Mouse (Mus musculus): ENCODE data around the gene Bpifb6. TPM values are rescaled to one million over a fixed set of nuclear protein-coding genes. Genes with fewer than 3 reads are reported as not detected.

Bpifb6 gene
- polyA plus RNA-seq (2015; fragmentation: Nextera tagmentation; extraction: Ambion mirVana): not detected in 2 replicates

DNA sequence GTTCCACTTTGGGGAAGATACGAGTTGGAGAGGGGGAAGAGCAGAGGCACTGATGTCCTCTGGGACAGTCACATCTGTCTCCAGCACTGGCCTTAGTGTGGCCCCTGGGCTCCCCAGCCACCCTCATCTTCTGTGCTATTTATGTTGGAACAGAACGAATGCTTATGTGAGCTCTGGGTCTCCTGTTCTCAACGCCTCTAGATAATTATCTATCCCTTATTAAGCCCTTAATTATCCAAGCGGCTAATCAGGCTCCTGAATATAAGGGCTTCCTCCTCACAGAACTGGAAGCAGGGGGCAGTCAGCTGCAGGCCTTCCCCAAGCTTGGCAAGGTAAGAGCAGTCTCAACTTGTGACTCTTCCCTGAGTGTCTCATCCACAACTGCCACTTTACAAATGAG is at the start of gene Bpifb6:
Gene Bpifb6 (plus strand): TSS at position 301 of the 400 bp plus-strand sequence.
- Histone ChIP-seq H3K4me3 (ENCODE audit: low read length) (no peak within 1 kb of the TSS), H3K4me2 (ENCODE audit: low read length) (no peak within 1 kb of the TSS), H3K36me3 (ENCODE audit: control insufficient read depth, insufficient read depth, low read length) (no peaks in the 10 kb centered on the region), H3K9me3 (ENCODE audit: control insufficient read depth, low read length) (no peaks in the 10 kb centered on the region), H3K27ac (ENCODE audit: low read depth, low read length) (no peak within 1 kb of the TSS), H3K27me3 (replicated peaks; ENCODE audit: control insufficient read depth, insufficient read depth, low read length) (no peaks in the 10 kb centered on the region), H3K9ac (ENCODE audit: low read depth, low read length) (no peak within 1 kb of the TSS), H3K4me1 (ENCODE audit: control insufficient read depth, insufficient read depth, low read depth, low read length) (no peaks in the 10 kb centered on the region)
- 71% methylated on average over 4 of the region's 4 CpGs for WGBS
- ATAC-seq: no peak

DNA sequence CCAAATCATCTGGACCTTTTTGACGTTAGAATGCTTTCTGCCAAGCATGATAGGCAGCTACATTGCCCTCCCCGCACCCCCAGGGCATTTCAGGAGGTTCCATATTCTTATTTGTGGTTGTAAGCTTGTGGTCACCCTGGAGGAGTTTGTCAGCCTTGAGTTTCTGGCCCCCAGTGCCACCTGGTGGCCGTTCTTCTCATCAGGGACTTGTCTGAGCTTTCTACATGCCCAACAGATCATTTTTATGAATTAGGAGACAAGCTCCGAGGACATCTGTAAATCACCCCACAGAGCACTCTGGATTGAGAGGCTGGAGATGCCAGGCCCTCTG is 49.2 kb upstream of the Bpifb6 start:
- Histone ChIP-seq H3K4me2 (ENCODE audit: low read length) (no peak overlapping the region), H3K9ac (ENCODE audit: low read depth, low read length) (no peak overlapping the region), H3K27me3 (replicated peaks; ENCODE audit: control insufficient read depth, insufficient read depth, low read length) (no peaks in the 10 kb centered on the region), H3K4me1 (ENCODE audit: control insufficient read depth, insufficient read depth, low read depth, low read length) (no peaks in the 10 kb centered on the region), H3K36me3 (ENCODE audit: control insufficient read depth, insufficient read depth, low read length) (no peaks in the 10 kb centered on the region), H3K4me3 (ENCODE audit: low read length) (no peak overlapping the region), H3K9me3 (ENCODE audit: control insufficient read depth, low read length) (no peaks in the 10 kb centered on the region), H3K27ac (ENCODE audit: low read depth, low read length) (no peak overlapping the region)
- ATAC-seq: no peak
- 53% methylated on average over 4 of the region's 4 CpGs for WGBS

DNA sequence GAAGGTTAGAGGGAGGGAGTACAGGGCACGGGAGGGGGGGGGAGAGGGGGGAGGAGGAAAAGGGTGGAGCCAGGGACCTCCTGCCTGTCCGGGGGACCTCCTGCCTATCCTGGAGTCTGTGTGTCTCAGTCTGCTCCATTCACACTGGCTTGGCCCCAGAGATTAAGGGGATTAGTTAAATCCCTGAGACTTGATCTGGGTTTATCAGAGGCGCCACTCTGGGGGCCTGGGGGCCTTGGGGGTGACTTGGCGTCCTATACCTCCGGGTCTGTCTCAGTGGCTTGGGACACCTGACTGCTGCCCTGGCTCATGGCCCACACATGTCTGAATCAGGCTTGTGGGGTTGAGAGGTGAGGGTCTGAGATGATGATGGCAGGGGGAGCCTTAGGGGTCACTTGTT is 46.6 kb upstream of the Bpifb6 start:
- 21% methylated on average over 5 of the region's 5 CpGs for WGBS
- Histone ChIP-seq H3K4me1 (ENCODE audit: control insufficient read depth, insufficient read depth, low read depth, low read length) (no peaks in the 10 kb centered on the region), H3K4me2 (ENCODE audit: low read length) (no peak overlapping the region), H3K9ac (ENCODE audit: low read depth, low read length) (no peak overlapping the region), H3K9me3 (ENCODE audit: control insufficient read depth, low read length) (no peaks in the 10 kb centered on the region), H3K36me3 (ENCODE audit: control insufficient read depth, insufficient read depth, low read length) (no peaks in the 10 kb centered on the region), H3K27ac (ENCODE audit: low read depth, low read length) (no peak overlapping the region), H3K4me3 (ENCODE audit: low read length) (no peak overlapping the region), H3K27me3 (replicated peaks; ENCODE audit: control insufficient read depth, insufficient read depth, low read length) (no peaks in the 10 kb centered on the region)
- ATAC-seq: no peak

GRCm38 (mm10) chr2:153859581-153859980 is 40.6 kb upstream of the Bpifb6 start:
- Histone ChIP-seq H3K4me2 (ENCODE audit: low read length) (no peak overlapping the region), H3K4me3 (ENCODE audit: low read length) (no peak overlapping the region), H3K4me1 (ENCODE audit: control insufficient read depth, insufficient read depth, low read depth, low read length) (no peaks in the 10 kb centered on the region), H3K27me3 (replicated peaks; ENCODE audit: control insufficient read depth, insufficient read depth, low read length) (no peaks in the 10 kb centered on the region), H3K9me3 (ENCODE audit: control insufficient read depth, low read length) (no peaks in the 10 kb centered on the region), H3K36me3 (ENCODE audit: control insufficient read depth, insufficient read depth, low read length) (no peaks in the 10 kb centered on the region), H3K9ac (ENCODE audit: low read depth, low read length) (no peak overlapping the region), H3K27ac (ENCODE audit: low read depth, low read length) (no peak overlapping the region)
- WGBS: 89% methylated on average over 2 of the region's 2 CpGs
- ATAC-seq: no peak

- no peak overlapping the region for H3K4me2 ChIP-seq (ENCODE audit: low read length)
- ATAC-seq: no peak
- no peaks in the 10 kb centered on the region for H3K36me3 ChIP-seq (ENCODE audit: control insufficient read depth, insufficient read depth, low read length)
- H3K4me1 ChIP-seq (ENCODE audit: control insufficient read depth, insufficient read depth, low read depth, low read length): no peaks in the 10 kb centered on the region
- no peak overlapping the region for H3K4me3 ChIP-seq (ENCODE audit: low read length)
- H3K9me3 ChIP-seq (ENCODE audit: control insufficient read depth, low read length): peaks cover 2% of the 10 kb centered on the region; the same call in 1 of the 2 replicates
- 89% methylated on average over 11 of the region's 11 CpGs for WGBS
- H3K27ac ChIP-seq (ENCODE audit: low read depth, low read length): no peak overlapping the region
- H3K9ac ChIP-seq (ENCODE audit: low read depth, low read length): no peak overlapping the region
- no peaks in the 10 kb centered on the region for H3K27me3 ChIP-seq (replicated peaks; ENCODE audit: control insufficient read depth, insufficient read depth, low read length)
Observed at GRCm38 (mm10) chr2:153860315-153860714, 39.9 kb upstream of the Bpifb6 start.

GRCm38 (mm10) chr2:153860715-153861114 is 39.5 kb upstream of the Bpifb6 start:
- Histone ChIP-seq H3K4me2 (ENCODE audit: low read length) (no peak overlapping the region), H3K27ac (ENCODE audit: low read depth, low read length) (no peak overlapping the region), H3K4me1 (ENCODE audit: control insufficient read depth, insufficient read depth, low read depth, low read length) (no peaks in the 10 kb centered on the region), H3K9ac (ENCODE audit: low read depth, low read length) (no peak overlapping the region), H3K36me3 (ENCODE audit: control insufficient read depth, insufficient read depth, low read length) (no peaks in the 10 kb centered on the region), H3K4me3 (ENCODE audit: low read length) (no peak overlapping the region), H3K27me3 (replicated peaks; ENCODE audit: control insufficient read depth, insufficient read depth, low read length) (no peaks in the 10 kb centered on the region), H3K9me3 (ENCODE audit: control insufficient read depth, low read length) (peaks cover 2% of the 10 kb centered on the region; the same call in 1 of the 2 replicates)
- WGBS: 71% methylated on average over 3 of the region's 3 CpGs
- ATAC-seq: no peak

- ATAC-seq: no peak
- Histone ChIP-seq H3K4me1 (ENCODE audit: control insufficient read depth, insufficient read depth, low read depth, low read length) (no peaks in the 10 kb centered on the region), H3K9ac (ENCODE audit: low read depth, low read length) (no peak overlapping the region), H3K27me3 (replicated peaks; ENCODE audit: control insufficient read depth, insufficient read depth, low read length) (no peaks in the 10 kb centered on the region), H3K4me2 (ENCODE audit: low read length) (no peak overlapping the region), H3K9me3 (ENCODE audit: control insufficient read depth, low read length) (peaks cover 2% of the 10 kb centered on the region; the same call in 1 of the 2 replicates), H3K27ac (ENCODE audit: low read depth, low read length) (no peak overlapping the region), H3K36me3 (ENCODE audit: control insufficient read depth, insufficient read depth, low read length) (no peaks in the 10 kb centered on the region), H3K4me3 (ENCODE audit: low read length) (no peak overlapping the region)
- 70% methylated on average over 3 of the region's 3 CpGs for WGBS
Observed at GRCm38 (mm10) chr2:153861960-153862359, 38.2 kb upstream of the Bpifb6 start.

DNA sequence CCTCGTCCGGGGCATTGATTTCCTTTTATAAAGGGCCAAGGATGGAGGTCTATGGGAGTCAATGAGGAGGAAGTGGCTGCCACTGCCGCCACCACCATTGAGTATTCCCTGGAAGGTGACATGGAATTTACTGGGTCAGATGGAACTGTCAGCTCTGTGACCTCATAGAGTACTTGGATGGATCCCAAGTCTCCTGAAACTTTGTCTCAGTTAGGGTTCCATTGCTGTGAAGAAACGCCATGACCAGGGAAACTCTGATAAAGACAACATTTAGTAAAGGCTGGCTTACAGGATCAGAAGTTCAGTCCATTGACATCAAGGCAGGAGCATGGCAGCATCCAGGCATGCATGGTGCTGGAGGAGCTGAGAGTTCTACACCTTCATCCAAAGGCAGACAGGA is 29.2 kb upstream of the Bpifb6 start, which contains the start of gene Sun5:
Gene Sun5 (minus strand): TSS at position 101 of the 400 bp plus-strand sequence.
- no peak within 1 kb of the TSS for H3K4me2 ChIP-seq (ENCODE audit: low read length)
- no peak for ATAC-seq
- 85% methylated on average over 4 of the region's 4 CpGs for WGBS
- no peaks in the 10 kb centered on the region for H3K27me3 ChIP-seq (replicated peaks; ENCODE audit: control insufficient read depth, insufficient read depth, low read length)
- H3K9me3 ChIP-seq (ENCODE audit: control insufficient read depth, low read length): no peaks in the 10 kb centered on the region
- no peak within 1 kb of the TSS for H3K4me3 ChIP-seq (ENCODE audit: low read length)
- no peaks in the 10 kb centered on the region for H3K36me3 ChIP-seq (ENCODE audit: control insufficient read depth, insufficient read depth, low read length)
- H3K9ac ChIP-seq (ENCODE audit: low read depth, low read length): no peak within 1 kb of the TSS
- no peaks in the 10 kb centered on the region for H3K4me1 ChIP-seq (ENCODE audit: control insufficient read depth, insufficient read depth, low read depth, low read length)
- no peak within 1 kb of the TSS for H3K27ac ChIP-seq (ENCODE audit: low read depth, low read length)

- no peak for ATAC-seq
- Histone ChIP-seq H3K9ac (ENCODE audit: low read depth, low read length) (no peak within 1 kb of the TSS), H3K9me3 (ENCODE audit: control insufficient read depth, low read length) (no peaks in the 10 kb centered on the region), H3K4me2 (ENCODE audit: low read length) (no peak within 1 kb of the TSS), H3K36me3 (ENCODE audit: control insufficient read depth, insufficient read depth, low read length) (no peaks in the 10 kb centered on the region), H3K27ac (ENCODE audit: low read depth, low read length) (no peak within 1 kb of the TSS), H3K4me1 (ENCODE audit: control insufficient read depth, insufficient read depth, low read depth, low read length) (no peaks in the 10 kb centered on the region), H3K27me3 (replicated peaks; ENCODE audit: control insufficient read depth, insufficient read depth, low read length) (no peaks in the 10 kb centered on the region), H3K4me3 (ENCODE audit: low read length) (no peak within 1 kb of the TSS)
- 64% methylated on average over 9 of the region's 9 CpGs for WGBS
Observed at GRCm38 (mm10) chr2:153874745-153875144, 25.4 kb upstream of the Bpifb6 start, which contains the start of gene Bpifb2. Gene Bpifb2 (plus strand): TSS chr2:153875045.

DNA sequence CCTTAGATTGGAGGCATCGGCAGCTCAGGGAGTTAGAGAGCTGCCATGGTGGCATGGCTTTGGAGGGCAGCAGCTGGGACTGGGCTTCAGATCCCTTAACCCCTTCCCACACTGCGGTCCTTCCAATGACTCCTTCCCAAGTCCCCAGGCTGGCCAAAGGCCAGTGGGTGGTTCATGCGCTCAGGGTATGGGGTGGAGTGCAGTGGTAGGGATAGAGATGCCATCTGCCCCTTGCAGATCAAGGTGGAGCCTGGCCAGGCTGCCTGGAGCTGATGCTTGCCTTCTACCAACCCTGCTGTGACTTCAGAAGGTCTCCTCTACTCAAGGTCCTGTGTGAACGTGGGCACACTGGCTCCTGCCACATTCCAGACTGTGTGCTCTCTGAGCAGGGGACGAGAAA is 1.1 kb upstream of the Bpifb6 start:
- H3K27ac ChIP-seq (ENCODE audit: low read depth, low read length): no peak overlapping the region
- H3K27me3 ChIP-seq (replicated peaks; ENCODE audit: control insufficient read depth, insufficient read depth, low read length): no peaks in the 10 kb centered on the region
- no peak overlapping the region for H3K4me2 ChIP-seq (ENCODE audit: low read length)
- H3K4me3 ChIP-seq (ENCODE audit: low read length): no peak overlapping the region
- H3K36me3 ChIP-seq (ENCODE audit: control insufficient read depth, insufficient read depth, low read length): no peaks in the 10 kb centered on the region
- WGBS: 72% methylated on average over 5 of the region's 5 CpGs
- no peak for ATAC-seq
- no peak overlapping the region for H3K9ac ChIP-seq (ENCODE audit: low read depth, low read length)
- no peaks in the 10 kb centered on the region for H3K4me1 ChIP-seq (ENCODE audit: control insufficient read depth, insufficient read depth, low read depth, low read length)
- H3K9me3 ChIP-seq (ENCODE audit: control insufficient read depth, low read length): no peaks in the 10 kb centered on the region
